Mouse (Mus musculus): Measurements from ENCODE around the gene Syt5. TPM values are rescaled to one million over a fixed set of nuclear protein-coding genes. Genes with fewer than 3 reads are reported as not detected.
A peak's percentile ranks its signal among the peaks of the same experiment; 100 is the strongest.

Gene Syt5
- total and polyA plus RNA-seq, 3 experiments: not detected

GRCm38 (mm10) chr7:4504646-4505435 is 42.5 kb downstream of the Syt5 start (continued):
- TF ChIP-seq MEF2A (IDR thresholded peaks at IDR 0.05; ENCODE audit: extremely low read depth, insufficient replicate concordance, low read depth, low read length, poor library complexity, severe bottlenecking) (no peak), ETS1 (IDR thresholded peaks at IDR 0.05; ENCODE audit: low read depth, low read length) (peak; percentile 85), HCFC1 (IDR thresholded peaks at IDR 0.05; ENCODE audit: low read depth, low read length) (peak; percentile 75), ZMIZ1 (IDR thresholded peaks at IDR 0.05; ENCODE audit: low read depth, low read length) (no peak), MAZ (IDR thresholded peaks at IDR 0.05; ENCODE audit: low read depth, low read length) (peak; percentile 78), RAD21 (IDR thresholded peaks at IDR 0.05; ENCODE audit: low read depth, low read length) (no peak), RCOR1 (IDR thresholded peaks at IDR 0.05; ENCODE audit: low read depth, low read length) (peak; percentile 67; the same call in 1 of the 2 replicates), CHD1 (IDR thresholded peaks at IDR 0.05; ENCODE audit: low read depth, low read length) (no peak), TCF12 (IDR thresholded peaks at IDR 0.05; ENCODE audit: low read depth, low read length) (peak; percentile 84), ZKSCAN1 (IDR thresholded peaks at IDR 0.05; ENCODE audit: low read depth, low read length) (no peak), MXI1 (IDR thresholded peaks at IDR 0.05; ENCODE audit: low read depth, low read length) (no peak; the same call in 1 of the 2 replicates), JUND (IDR thresholded peaks at IDR 0.05; ENCODE audit: low read depth, low read length) (no peak), ZNF384 (IDR thresholded peaks at IDR 0.05; ENCODE audit: low read depth, low read length) (no peak), MAX (IDR thresholded peaks at IDR 0.05; ENCODE audit: low read length) (no peak), MYC (IDR thresholded peaks at IDR 0.05; ENCODE audit: low read depth, low read length) (no peak), BHLHE40 (IDR thresholded peaks at IDR 0.05; ENCODE audit: borderline replicate concordance, low read depth, low read length) (0 out of 2 replicates have a peak, but pooled peaks have one; percentile 38), EP300 (IDR thresholded peaks at IDR 0.05; ENCODE audit: low read depth in 1 of 2, low read length in 2 of 2) (peak; percentile 79 to 86), POLR2AphosphoS5 (IDR thresholded peaks at IDR 0.05; ENCODE audit: borderline replicate concordance, low read depth, low read length) (no peak)

DNA sequence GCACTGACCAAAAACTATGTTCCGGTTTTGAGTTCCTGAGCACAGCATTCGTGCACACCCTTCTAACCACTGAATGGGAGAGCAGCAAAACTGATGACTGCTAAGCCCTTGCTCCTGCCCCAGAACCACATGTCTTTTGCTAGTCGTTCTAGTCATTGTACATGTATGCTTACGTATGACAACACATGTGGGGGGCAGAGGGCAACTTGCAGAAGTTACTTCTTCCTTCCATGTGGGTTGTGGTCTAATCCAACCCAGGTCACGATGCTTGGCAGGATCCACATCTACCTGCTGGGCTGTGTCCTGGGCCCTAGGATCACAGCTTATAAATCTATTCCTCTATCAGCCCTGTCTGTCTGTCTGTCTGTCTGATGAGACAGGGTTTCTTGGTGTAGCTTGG is 43.5 kb downstream of the Syt5 start:
- Histone ChIP-seq H3K4me1 (ENCODE audit: control insufficient read depth in 1 of 2, insufficient read depth in 2 of 2, low read length in 2 of 2) (peaks cover 10 to 43% of the 10 kb centered on the region in 2 experiments), H3K9ac (ENCODE audit: control insufficient read depth, low read depth, low read length, poor library complexity, severe bottlenecking) (peak overlapping the region; percentile 53; the same call in 1 of the 2 replicates), H3K36me3 (ENCODE audit: control insufficient read depth in 1 of 2, insufficient read depth in 2 of 2, low read length in 2 of 2) (peaks cover 0 to 35% of the 10 kb centered on the region in 2 experiments; a peak in 2 of 4 replicates), H3K27me3 (ENCODE audit: control insufficient read depth in 1 of 2, insufficient read depth in 2 of 2, low read length in 2 of 2) (no peaks in the 10 kb centered on the region), H3K9me3 (replicated peaks; ENCODE audit: insufficient read depth, low read length) (no peaks in the 10 kb centered on the region), H3K4me3 (ENCODE audit: control insufficient read depth in 1 of 2, insufficient read depth in 1 of 2, low read depth in 2 of 2, low read length in 2 of 2) (no peak overlapping the region), H3K27ac (ENCODE audit: control insufficient read depth, low read depth, low read length) (peak overlapping the region; percentile 93), H3K79me2 (ENCODE audit: control insufficient read depth, insufficient read depth, low read length, poor library complexity) (peaks cover 28% of the 10 kb centered on the region)
- TF ChIP-seq E2F4 (IDR thresholded peaks at IDR 0.05; ENCODE audit: borderline replicate concordance, low read depth, low read length): no peak
- no peak for TF ChIP-seq ZC3H11A (IDR thresholded peaks at IDR 0.05; ENCODE audit: low read depth, low read length)
- TF ChIP-seq CTCF (IDR thresholded peaks at IDR 0.05 in 2 of 3, conservative IDR thresholded peaks at IDR 0.05 in 1 of 3; ENCODE audit: control insufficient read depth in 1 of 3, insufficient read depth in 1 of 3, low read depth in 2 of 3, low read length in 3 of 3, poor library complexity in 1 of 3, severe bottlenecking in 1 of 3): no peak
- no peak for TF ChIP-seq KAT2A (conservative IDR thresholded peaks at IDR 0.05; ENCODE audit: low read depth, low read length)
- TF ChIP-seq ZKSCAN1 (IDR thresholded peaks at IDR 0.05; ENCODE audit: low read depth, low read length): no peak
- no peak for TF ChIP-seq MEF2A (IDR thresholded peaks at IDR 0.05; ENCODE audit: extremely low read depth, insufficient replicate concordance, low read depth, low read length, poor library complexity, severe bottlenecking)
- no peak for TF ChIP-seq ELF1 (IDR thresholded peaks at IDR 0.05; ENCODE audit: low read depth, low read length)
- TF ChIP-seq TCF12 (IDR thresholded peaks at IDR 0.05; ENCODE audit: low read depth, low read length): no peak
- TF ChIP-seq GATA1 (IDR thresholded peaks at IDR 0.05; ENCODE audit: low read depth, low read length): no peak
- no peak for TF ChIP-seq GABPA (IDR thresholded peaks at IDR 0.05; ENCODE audit: low read depth, low read length)
- TF ChIP-seq NRF1 (IDR thresholded peaks at IDR 0.05; ENCODE audit: insufficient read depth, low read depth, low read length, poor library complexity, severe bottlenecking): no peak
- no peak for TF ChIP-seq ZMIZ1 (IDR thresholded peaks at IDR 0.05; ENCODE audit: low read depth, low read length)
- peak; percentile 48 for DNase-seq (ENCODE audit: low read depth, low spot score)
